Mouse (Mus musculus) embryo, embryonic 9.5 days (tissue): ENCODE data around the gene Pdk2.
"Not testable (repeated sequence)": the region's sequence is repeated elsewhere in the genome, so short reads cannot be mapped to it uniquely, and the experiment has no call there.

ENCODE experiments used
- DNase-seq: peaks from one replicate; pipeline ENCODE4 v3.0.0-alpha.2; 2017; ENCODE audit errors: extremely low spot score

Gene Pdk2

DNA sequence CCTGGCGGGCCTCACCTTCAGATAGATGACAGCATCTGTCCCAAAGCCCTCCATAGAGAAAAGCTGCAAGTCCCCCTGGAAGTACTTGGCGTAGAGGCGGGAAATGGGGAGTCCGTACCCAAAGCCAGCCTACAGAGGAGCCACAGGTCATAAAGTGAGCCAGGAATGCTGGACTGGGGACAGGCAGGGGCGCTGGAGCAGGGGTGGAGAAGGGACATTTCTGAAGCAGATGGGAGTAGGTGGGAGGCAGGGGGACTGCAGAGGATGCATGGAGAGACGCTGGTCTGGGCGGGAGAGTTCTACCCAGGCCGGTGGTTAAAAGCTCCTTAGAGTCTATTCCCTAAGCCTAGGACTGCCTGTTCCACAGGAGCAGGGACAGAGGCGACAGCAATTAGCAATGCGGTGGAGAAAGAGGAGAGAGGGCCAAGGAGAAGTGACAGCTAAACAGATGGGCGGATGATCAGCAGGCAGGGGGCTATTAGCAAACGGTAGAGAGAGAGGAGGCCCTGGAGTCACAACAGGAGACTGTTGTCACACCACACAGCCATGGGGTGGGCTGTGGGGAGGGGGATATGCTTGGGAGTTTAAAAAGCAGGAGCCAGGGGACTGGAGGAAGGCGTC lies 13.2 kb downstream of the Pdk2 start:
- no peak for DNase-seq

DNA sequence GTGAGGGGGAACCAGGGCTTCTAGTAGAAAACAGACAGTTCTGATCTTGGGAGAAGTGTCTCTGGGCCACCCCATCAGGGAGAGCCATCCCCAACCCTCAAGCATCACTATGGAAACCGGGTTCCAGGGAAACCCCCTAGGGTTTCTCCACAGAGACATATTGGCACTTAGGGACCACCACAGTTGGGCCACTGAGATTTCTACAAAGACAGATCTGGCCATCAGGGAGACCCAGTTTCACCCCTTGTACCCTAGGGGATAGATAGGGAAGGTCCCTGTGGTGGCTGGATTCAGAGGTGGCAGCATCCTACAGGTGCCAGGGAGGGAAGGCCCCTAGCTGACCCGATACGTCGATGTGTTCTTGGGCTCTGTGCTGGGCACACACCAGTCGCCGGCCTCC lies 14.3 kb downstream of the Pdk2 start:
- DNase-seq, result no peak

DNA sequence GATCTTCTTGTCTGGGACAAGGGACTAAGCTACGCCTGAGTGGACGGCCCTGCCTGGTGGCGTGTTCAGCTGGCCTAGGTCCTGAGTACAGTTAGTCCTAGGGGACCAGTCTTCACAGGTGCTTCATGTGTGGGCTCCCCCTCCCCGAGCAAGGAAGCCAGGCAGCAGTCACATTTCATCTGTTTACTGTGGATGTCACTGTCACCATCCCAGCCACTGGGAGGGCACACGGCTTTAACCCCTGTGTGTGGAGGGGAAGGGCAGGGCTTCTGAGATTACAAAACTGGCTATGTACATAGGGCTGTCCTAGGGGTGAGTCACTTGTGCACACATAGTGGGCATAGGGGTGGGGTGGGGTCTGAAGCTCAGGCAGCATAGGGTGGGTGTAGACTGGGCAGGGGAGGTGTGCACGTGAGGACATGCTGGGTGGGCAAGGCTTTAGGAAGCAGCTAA lies 15.0 kb downstream of the Pdk2 start:
- no peak for DNase-seq

DNA sequence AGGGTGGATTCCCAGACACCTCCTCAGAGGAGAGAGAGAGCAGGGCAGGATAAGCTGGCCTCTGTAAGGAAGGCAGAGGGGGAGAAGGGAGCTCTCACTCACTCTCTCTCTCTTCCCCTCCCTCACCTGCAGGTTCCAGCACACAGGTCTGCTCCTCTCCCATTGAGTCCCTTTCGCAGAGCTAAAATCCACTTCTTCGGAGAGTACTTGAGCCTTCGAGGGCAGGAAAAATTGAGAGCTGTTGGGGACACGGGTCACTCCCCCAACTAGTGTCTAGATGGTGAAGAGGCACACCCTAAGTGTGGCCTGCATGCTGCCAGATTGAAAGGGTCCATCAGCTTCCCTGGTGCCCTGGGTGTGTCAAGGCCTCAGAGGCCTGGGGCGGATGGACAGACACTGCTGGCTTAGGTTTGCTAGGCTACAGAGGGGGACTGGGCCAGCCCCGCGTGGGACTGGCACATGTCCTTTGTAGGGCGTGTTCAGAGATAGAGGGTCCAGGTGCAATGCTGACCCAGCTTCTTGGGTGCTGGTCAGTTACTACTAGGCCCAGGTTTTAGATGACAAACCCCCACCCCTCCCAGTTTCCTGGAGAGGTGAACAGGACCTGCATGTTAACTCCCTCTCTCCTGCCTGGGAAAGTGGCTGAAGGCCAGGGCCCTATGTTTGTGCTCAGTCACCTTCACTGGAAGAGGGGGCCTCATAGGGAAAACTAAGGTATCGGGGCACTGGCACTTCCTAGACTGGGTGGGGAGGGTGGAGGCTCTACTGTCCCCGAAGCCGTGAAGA lies 15.7 kb downstream of the Pdk2 start:
- no peak for DNase-seq

DNA sequence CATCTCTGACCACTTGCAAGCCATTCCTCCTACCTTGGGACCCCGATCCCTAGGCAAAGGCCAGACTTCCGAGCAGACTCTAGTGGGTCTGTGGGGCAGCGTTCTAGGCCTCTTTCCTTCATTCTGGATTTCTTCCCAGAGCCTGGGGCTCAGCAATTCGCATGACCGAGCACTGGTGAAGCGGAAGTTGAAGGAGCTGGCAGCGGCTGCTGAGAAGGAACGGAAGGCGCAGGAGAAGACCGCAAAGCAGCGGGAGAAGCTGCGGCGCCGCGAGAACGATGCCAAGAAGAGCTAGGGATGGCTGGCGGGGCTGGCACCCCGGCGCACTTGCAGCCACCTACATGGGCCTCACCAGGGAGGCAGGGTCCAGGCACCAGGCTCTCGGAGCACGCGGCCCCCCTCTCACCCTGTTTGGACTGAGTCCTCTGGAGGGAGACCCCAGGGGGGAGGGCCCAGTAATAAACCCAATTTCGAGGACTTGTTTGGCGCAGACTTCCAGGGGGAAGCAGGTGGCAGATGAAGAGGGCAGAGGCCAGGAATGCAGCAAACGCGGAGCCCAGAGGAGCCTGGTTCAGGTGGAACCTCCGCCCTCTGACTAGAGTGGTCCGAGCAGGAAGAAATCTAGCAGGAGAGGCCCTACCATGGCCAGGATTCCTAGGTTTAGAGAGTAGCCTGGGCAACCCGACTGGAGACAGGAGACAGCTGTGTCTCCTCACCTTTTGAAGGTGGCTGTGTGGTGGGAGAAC lies 16.5 kb downstream of the Pdk2 start:
- no peak for DNase-seq

DNA sequence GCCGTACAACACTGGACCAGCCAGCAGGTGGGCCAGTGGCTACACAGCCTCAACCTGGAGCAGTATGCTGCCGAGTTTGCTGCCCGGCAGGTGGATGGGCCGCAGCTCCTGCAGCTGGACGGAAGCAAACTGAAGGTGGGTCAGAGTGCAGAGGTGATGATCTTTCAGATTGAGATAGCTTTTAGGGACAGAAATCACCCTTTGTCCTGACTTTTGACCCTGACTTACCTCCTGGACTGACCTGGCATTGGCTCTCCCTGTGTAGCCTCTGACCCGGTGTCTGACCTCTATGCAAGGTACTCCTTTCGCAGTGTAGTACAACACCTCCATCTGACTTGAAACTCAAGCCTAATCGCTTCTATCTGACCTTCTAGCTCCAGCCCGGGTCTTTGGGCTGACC lies 17.7 kb downstream of the Pdk2 start:
- no peak for DNase-seq

DNA sequence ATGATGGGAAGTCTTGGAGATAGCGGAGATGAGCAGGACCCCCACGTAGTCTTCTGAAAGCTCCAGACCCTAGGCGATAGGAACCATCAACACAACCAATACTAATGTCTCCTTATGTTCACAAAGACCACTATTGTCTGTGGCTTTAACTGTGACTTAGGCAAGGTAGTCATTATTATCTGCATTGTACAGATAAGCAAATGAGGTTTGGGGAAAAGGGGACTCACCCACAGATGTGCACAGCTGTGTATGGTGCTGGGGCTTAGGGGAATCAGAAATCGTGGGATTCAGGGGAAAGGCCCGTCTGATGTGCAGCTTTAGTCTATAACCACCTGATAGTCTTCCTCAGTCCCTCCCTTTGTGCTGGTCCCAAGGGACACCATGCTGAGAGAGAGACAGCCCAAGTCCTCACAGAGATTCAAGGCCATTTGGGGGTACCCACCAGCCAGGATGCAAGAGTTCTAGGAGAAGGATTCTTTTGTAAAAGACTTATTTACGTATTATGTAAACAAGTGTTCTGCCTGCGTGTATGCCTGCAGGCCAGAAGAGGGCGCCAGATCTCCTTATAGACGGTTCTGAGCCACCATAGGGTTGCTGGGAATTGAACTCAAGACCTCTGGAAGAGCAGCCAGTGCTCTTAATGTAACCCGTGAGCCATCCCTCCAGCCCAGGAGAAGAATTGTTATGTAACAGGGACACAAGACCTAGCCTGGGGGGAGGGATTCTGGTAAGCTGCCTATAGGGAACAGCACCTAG lies 18.7 kb downstream of the Pdk2 start:
- no peak for DNase-seq

DNA sequence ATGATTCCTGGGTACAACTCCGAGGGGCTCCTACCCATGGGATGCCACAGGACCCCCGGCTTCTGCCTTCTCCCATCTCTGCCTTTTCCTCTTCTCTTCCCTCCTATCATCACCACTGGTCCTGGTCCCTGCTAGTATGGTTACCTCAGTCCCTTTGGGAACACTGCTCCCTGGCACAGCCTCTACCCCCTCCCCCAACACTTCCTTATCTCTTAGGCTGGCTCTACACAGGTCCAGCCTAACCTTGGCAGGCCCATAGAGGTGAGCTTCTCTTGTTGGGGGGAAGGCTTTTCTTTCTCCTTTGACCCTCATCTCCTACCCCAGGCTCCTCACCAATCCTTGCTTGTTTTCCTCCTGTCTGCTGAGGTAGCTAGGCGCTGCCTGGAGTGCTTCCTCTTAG lies 25.7 kb downstream of the Pdk2 start:
- no peak for DNase-seq

DNA sequence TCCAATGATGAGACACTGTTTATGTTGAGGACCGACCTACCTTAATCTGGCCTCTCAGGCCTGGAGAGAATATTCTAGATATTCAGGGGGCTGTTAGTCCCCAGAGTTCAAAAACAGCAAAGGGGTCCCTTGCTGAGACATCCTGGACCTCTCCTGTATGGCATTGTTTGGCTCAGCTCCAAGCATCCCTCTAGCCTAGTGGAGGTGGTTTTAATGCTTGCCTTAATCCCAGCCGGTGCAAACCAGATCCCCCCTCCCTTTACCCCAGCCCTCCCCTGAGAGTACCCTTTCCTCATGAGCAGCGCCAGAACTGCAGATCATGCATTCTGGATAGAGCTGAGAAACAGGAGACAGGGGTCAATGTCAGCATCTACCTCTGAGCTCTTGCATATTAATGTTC lies 28.7 kb downstream of the Pdk2 start:
- no peak for DNase-seq

DNA sequence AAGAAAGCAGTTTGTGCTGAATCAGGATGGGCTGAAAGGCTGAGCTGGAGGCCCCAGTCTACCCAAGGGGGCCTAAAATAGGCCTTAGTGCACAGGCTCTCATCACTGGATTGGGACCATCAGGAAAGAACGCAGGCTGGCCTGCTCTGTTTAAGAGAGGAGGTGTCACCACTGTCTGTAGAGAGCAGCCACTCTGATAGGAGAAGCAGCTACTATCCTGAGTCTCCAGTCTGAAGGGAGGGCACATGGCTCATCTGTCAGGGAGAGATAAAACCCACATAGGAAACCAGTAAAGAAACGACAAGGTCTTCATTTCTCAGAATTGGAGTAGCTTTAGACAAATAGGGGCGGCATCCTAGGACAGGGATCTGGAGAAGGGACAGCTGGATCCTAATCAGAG lies 29.1 kb downstream of the Pdk2 start:
- DNase-seq, result no peak

DNA sequence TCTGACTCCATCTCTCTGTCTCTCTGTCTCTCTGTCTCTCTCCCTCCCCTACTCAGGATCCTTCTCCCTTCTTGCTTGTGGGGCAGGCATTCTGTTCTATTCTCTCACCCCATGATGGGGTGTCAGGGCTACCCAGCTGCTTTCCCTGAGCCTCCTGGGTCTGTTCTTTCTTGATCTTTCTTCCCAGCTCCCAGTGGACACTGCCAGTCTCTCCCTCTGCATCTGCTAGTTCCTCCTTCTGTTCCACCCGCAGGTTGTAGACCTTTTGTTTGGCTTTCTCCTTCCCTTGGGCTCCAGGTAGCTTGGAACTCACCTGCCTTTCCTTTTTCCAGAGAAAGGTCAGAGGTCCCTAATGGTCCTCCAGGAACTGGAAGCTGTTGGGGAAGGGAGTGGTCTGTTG lies 29.7 kb downstream of the Pdk2 start:
- DNase-seq, result no peak

DNA sequence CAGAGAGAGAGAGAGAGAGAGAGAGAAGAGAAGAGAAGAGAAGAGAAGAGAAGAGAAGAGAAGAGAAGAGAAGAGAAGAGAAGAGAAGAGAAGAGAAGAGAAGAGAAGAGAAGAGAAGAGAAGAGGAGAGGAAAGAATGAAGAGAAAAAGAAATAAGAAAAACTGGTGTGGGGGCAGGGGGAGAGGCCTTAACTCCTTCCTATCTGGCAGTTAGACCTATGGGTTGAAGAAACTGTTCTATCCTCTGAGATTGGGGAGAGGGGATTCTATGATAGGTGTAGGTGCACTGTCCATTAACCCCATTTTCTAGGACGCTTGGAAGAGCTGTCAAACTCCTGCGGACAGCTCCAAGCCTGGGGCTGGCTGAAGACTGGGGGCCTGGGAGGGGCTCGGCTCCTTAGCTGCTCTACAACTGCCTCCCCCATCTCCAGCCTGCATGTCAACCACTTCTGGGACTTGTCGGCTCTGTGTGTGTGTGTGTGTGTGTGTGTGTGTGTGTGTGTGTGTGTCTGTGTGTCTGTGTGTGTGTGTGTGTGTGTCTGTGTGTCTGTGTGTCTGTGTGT lies 30.2 kb downstream of the Pdk2 start:
- not testable (repeated sequence) for DNase-seq

DNA sequence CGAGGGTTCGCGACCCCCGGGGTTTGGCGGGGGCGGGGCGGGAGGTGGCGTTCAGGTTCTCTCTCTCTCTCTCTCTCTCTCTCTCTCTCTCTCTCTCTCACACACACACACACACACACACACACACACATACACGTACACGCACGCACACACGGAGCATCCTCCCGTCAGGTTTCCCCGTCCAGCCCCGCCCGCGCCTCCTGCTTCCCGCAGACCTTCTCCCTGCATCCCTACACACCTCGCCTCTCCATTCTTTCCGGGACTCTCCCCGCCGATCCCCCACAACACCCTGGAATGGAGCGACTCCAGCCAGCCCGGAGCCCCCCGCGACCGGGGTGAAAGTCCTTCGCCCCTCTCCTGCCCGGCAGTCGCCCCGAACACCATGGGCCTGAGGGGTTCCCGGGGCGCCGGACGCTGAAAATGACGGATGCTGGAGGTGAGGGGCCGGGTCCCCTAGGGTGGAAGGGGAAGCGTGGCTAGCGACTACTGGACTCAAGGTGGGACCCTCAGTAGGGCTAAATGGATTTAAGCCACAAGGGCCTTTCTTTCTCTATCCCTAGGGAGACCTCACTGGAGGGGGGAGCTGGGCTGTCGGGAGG lies 30.9 kb downstream of the Pdk2 start:
- DNase-seq, result peak; percentile 61

DNA sequence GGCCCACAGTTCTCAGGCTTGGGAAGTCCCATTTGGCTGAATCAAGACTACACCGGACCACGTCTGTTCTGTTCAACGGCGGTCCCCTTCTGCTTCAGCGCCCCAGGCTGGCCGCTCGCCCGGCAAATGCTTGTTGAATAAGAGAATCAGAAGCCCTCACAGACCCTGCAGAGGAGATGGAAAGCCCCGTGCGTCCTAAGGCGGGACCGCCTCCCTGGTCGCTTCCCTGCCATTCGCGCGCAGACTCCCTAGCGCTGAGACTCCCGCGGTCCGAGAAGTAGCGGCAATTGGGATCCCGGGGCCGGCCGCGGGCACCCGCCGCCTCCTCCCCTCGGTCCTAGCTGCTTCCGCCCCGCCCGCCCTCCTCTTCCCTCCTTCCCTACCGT lies 31.5 kb downstream of the Pdk2 start, which contains the start of gene Samd14:
TSS of gene Samd14 (plus strand) at position 251 of the 386 bp plus-strand sequence.
- peak; percentile 84 for DNase-seq

DNA sequence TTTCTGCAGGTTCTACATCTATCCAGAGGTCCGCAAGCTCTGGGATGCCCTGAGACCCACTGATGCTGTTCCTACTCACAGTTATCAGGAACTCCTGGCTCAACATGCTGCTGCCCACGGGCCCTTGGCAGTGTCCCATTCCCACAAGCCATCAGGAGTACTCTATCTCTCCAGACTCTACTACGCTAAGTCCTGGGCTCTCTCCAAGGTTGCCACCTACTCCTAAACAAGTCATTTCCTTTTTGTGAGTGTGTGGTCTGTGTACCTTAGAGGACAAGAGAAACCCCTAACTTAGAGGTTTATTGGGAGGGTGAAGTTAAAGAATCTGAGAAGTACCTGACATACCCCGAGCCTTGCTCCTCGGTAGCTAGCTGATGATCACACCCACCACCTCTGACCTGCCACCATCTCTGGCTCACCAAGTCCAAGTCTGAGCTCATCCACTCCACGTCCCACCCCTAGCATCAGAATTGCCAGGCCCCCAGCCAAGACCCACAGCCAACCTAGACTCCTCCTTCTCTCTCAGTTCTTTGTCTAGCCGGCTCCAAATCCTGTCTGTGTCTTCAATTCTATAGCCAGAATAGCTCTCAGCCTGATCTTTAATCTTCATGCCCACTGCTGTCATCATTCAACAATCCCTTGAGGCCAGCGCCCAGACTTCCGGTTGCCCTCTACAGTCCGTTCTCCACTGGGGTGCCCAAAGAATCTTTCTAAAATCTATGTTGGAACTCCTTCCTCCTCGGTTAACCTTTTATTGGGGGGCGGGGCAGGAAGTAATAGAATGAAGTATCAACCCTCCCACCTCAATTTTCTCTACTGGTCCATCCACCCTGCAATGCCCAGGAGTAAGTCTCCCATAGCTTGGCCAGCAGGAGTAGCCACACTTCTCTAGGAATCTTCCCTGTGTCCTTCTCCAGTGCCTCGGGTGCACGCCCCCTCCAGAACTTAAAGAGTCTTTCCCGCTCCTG lies 32.2 kb downstream of the Pdk2 start:
- no peak for DNase-seq

DNA sequence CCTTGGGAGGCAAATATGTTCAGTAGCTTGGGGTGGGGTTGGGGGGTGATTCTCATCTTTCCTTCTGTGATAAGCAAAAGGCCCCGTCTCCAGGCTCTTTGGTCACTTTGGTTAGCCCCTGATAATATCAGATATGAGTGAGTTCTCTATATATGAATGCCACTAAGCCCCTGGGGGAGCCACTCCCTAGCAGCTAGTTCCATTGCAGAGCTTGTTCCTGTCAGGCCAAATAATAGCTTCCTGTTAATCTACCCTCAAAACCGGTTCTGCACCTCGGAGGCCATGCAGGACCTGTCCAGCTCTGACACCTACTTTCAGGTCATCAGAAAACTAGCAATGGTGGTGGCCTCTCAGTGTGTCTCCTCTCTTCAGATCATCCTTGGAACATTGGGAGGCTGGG lies 33.7 kb downstream of the Pdk2 start:
- DNase-seq, result no peak

DNA sequence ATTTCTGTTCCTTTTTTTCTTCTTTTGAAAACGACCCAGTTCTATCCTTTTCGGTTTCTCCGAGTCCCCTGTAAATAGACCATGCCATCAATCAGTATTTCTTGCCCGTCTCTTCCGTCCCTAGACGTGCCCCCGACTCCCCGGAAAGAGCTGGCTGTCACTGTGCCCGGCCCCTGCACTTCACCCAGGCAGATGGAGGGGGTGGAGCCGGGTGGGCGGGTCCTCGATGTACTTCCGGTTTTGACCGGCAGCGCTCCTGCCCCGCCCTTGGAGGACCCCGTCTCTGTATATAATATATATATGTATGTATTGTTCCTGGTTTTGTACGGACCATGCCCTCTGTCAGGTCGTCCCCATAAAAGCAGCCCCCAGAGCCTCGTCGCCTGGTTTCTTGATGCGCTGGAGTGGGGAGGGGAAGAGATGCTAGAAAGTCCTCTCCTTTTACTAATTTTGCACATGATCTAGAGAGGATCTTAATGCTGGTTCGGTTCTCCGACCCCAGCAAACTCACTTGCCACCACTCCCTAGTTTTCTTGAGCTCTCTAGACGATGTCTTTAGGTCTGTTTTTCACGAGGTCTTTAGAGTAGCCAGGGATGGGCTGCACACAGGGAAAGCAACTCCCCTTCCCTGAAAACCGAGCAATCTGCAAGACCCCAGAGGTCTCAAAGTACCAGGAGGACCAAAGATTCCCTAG lies 34.5 kb downstream of the Pdk2 start:
- DNase-seq, result peak; percentile 85

DNA sequence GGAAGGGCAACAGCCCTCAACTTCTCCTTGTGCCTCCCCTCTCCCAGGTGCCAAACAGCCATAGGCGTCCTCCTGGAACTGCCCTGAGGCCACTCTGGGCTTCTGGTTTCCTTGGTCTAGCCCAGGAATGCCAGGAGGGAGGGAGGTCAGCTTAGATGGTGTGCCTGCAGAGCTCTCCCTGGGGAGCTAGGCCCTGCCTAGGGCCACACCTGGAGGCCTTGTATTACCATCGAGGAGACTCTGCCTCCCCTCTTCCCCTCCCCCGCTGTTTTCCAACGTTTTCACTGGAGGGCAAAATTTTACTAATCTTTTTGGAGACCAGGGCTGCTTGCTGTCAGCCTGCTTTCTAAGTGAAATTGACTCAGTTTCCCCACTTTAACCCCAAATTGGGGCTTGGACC lies 35.1 kb downstream of the Pdk2 start:
- no peak for DNase-seq

DNA sequence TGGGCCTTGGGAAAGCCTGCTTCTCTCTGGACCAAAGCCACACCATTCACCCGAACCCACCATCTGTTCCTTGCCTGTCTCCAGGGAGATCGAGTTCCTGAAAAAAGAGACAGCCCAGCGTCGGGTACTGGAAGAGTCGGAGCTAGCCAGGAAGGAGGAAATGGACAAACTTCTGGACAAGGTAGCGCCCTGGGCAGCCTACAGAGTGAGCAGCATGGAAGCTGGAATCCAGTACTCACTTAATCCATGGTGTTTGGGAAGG lies 36.3 kb downstream of the Pdk2 start:
- DNase-seq, result no peak
